Mouse (Mus musculus): Measurements from ENCODE around the gene Ddx18. TPM values are rescaled to one million over a fixed set of nuclear protein-coding genes. Genes with fewer than 3 reads are reported as not detected.

Gene Ddx18
- 77.9 and 81.4 TPM in 2 replicates for polyA plus RNA-seq (2016; fragmentation: Nextera tagmentation; extraction: Ambion mirVana)

GRCm38 (mm10) chr1:121567521-121568489 is at the start of gene Ddx18:
Gene Ddx18, minus strand, starts transcription at chr1:121567989.
- Histone ChIP-seq H3K36me3 (replicated peaks) (peaks cover 28% of the 10 kb centered on the region), H3K4me3 (peak within 1 kb of the TSS; percentile 82), H3K9me3 (no peaks in the 10 kb centered on the region), H3K27ac (replicated peaks) (peak within 1 kb of the TSS; percentile 86), H3K27me3 (replicated peaks; ENCODE audit: low read depth, poor library complexity, severe bottlenecking) (no peaks in the 10 kb centered on the region), H3K4me1 (peaks cover 7% of the 10 kb centered on the region; the same call in 1 of the 2 replicates)
- 6% methylated on average over 53 of the region's 53 CpGs for WGBS
- peak; percentile 96 for DNase-seq (ENCODE audit: low spot score)

GRCm38 (mm10) chr1:121608000-121608399 is 40.2 kb upstream of the Ddx18 start:
- 42% methylated on average over 7 of the region's 7 CpGs for WGBS
- Histone ChIP-seq H3K27ac (replicated peaks) (no peak overlapping the region), H3K4me1 (peaks cover 7% of the 10 kb centered on the region), H3K4me3 (no peak overlapping the region), H3K27me3 (replicated peaks; ENCODE audit: low read depth, poor library complexity, severe bottlenecking) (no peaks in the 10 kb centered on the region), H3K9me3 (no peaks in the 10 kb centered on the region), H3K36me3 (replicated peaks) (no peaks in the 10 kb centered on the region)
- peak; percentile 25 for DNase-seq (ENCODE audit: low spot score)

GRCm38 (mm10) chr1:121605118-121605517 is 37.3 kb upstream of the Ddx18 start:
- Histone ChIP-seq H3K27me3 (replicated peaks; ENCODE audit: low read depth, poor library complexity, severe bottlenecking) (no peaks in the 10 kb centered on the region), H3K9me3 (no peaks in the 10 kb centered on the region), H3K4me3 (no peak overlapping the region), H3K36me3 (replicated peaks) (no peaks in the 10 kb centered on the region), H3K27ac (replicated peaks) (no peak overlapping the region), H3K4me1 (peaks cover 7% of the 10 kb centered on the region)
- WGBS, result 42% methylated on average over 6 of the region's 6 CpGs
- DNase-seq (ENCODE audit: low spot score), result peak; percentile 36

- Histone ChIP-seq H3K9me3 (no peaks in the 10 kb centered on the region), H3K36me3 (replicated peaks) (no peaks in the 10 kb centered on the region), H3K27ac (replicated peaks) (no peak overlapping the region), H3K4me3 (no peak overlapping the region), H3K4me1 (no peaks in the 10 kb centered on the region), H3K27me3 (replicated peaks; ENCODE audit: low read depth, poor library complexity, severe bottlenecking) (no peaks in the 10 kb centered on the region)
- DNase-seq (ENCODE audit: low spot score), result no peak
- 82% methylated on average over 6 of the region's 6 CpGs for WGBS
Observed at GRCm38 (mm10) chr1:121601893-121602292, 34.1 kb upstream of the Ddx18 start.

GRCm38 (mm10) chr1:121601084-121601483 is 33.3 kb upstream of the Ddx18 start:
- no peaks in the 10 kb centered on the region for H3K36me3 ChIP-seq (replicated peaks)
- no peaks in the 10 kb centered on the region for H3K27me3 ChIP-seq (replicated peaks; ENCODE audit: low read depth, poor library complexity, severe bottlenecking)
- no peak overlapping the region for H3K27ac ChIP-seq (replicated peaks)
- H3K9me3 ChIP-seq, result no peaks in the 10 kb centered on the region
- H3K4me3 ChIP-seq, result no peak overlapping the region
- H3K4me1 ChIP-seq, result no peaks in the 10 kb centered on the region
- WGBS, result 33% methylated on average over 1 of the region's 1 CpGs
- peak; percentile 47 for DNase-seq (ENCODE audit: low spot score)

- Histone ChIP-seq H3K27ac (replicated peaks) (no peak overlapping the region), H3K27me3 (replicated peaks; ENCODE audit: low read depth, poor library complexity, severe bottlenecking) (no peaks in the 10 kb centered on the region), H3K4me1 (no peaks in the 10 kb centered on the region), H3K9me3 (no peaks in the 10 kb centered on the region), H3K36me3 (replicated peaks) (no peaks in the 10 kb centered on the region), H3K4me3 (no peak overlapping the region)
- WGBS, result 71% methylated on average over 3 of the region's 3 CpGs
- no peak for DNase-seq (ENCODE audit: low spot score)
Observed at GRCm38 (mm10) chr1:121598421-121598820, 30.6 kb upstream of the Ddx18 start.

GRCm38 (mm10) chr1:121596951-121597625 is 29.3 kb upstream of the Ddx18 start:
- Histone ChIP-seq H3K27ac (replicated peaks) (no peak overlapping the region), H3K36me3 (replicated peaks) (no peaks in the 10 kb centered on the region), H3K27me3 (replicated peaks; ENCODE audit: low read depth, poor library complexity, severe bottlenecking) (no peaks in the 10 kb centered on the region), H3K9me3 (no peaks in the 10 kb centered on the region), H3K4me1 (no peaks in the 10 kb centered on the region), H3K4me3 (no peak overlapping the region)
- 34% methylated on average over 4 of the region's 4 CpGs for WGBS
- no peak for DNase-seq (ENCODE audit: low spot score)

GRCm38 (mm10) chr1:121584838-121585237 is 17.0 kb upstream of the Ddx18 start:
- no peak for DNase-seq (ENCODE audit: low spot score)
- no peaks in the 10 kb centered on the region for H3K36me3 ChIP-seq (replicated peaks)
- no peak overlapping the region for H3K4me3 ChIP-seq
- H3K27ac ChIP-seq (replicated peaks), result no peak overlapping the region
- H3K4me1 ChIP-seq, result no peaks in the 10 kb centered on the region
- H3K27me3 ChIP-seq (replicated peaks; ENCODE audit: low read depth, poor library complexity, severe bottlenecking), result no peaks in the 10 kb centered on the region
- no peaks in the 10 kb centered on the region for H3K9me3 ChIP-seq
- WGBS, result 85% methylated on average over 6 of the region's 6 CpGs

- Histone ChIP-seq H3K9me3 (no peaks in the 10 kb centered on the region), H3K4me3 (no peak overlapping the region), H3K4me1 (no peaks in the 10 kb centered on the region), H3K27ac (replicated peaks) (no peak overlapping the region), H3K36me3 (replicated peaks) (no peaks in the 10 kb centered on the region), H3K27me3 (replicated peaks; ENCODE audit: low read depth, poor library complexity, severe bottlenecking) (no peaks in the 10 kb centered on the region)
- 85% methylated on average over 5 of the region's 5 CpGs for WGBS
- DNase-seq (ENCODE audit: low spot score), result no peak
Observed at GRCm38 (mm10) chr1:121581133-121581855, 13.5 kb upstream of the Ddx18 start.

- no peaks in the 10 kb centered on the region for H3K27me3 ChIP-seq (replicated peaks; ENCODE audit: low read depth, poor library complexity, severe bottlenecking)
- H3K27ac ChIP-seq (replicated peaks), result no peak overlapping the region
- H3K9me3 ChIP-seq, result no peaks in the 10 kb centered on the region
- no peak overlapping the region for H3K4me3 ChIP-seq
- WGBS, result 38% methylated on average over 1 of the region's 1 CpGs
- H3K4me1 ChIP-seq, result no peaks in the 10 kb centered on the region
- no peaks in the 10 kb centered on the region for H3K36me3 ChIP-seq (replicated peaks)
- DNase-seq (ENCODE audit: low spot score), result no peak
Observed at GRCm38 (mm10) chr1:121577491-121577890, 9.7 kb upstream of the Ddx18 start.

GRCm38 (mm10) chr1:121570522-121570921 is 2.7 kb upstream of the Ddx18 start:
- no peaks in the 10 kb centered on the region for H3K9me3 ChIP-seq
- no peak overlapping the region for H3K4me3 ChIP-seq
- H3K27me3 ChIP-seq (replicated peaks; ENCODE audit: low read depth, poor library complexity, severe bottlenecking), result no peaks in the 10 kb centered on the region
- H3K4me1 ChIP-seq, result peaks cover 7% of the 10 kb centered on the region; the same call in 1 of the 2 replicates
- DNase-seq (ENCODE audit: low spot score), result no peak
- WGBS, result 88% methylated on average over 7 of the region's 7 CpGs
- no peak overlapping the region for H3K27ac ChIP-seq (replicated peaks)
- peaks cover 1% of the 10 kb centered on the region for H3K36me3 ChIP-seq (replicated peaks)

GRCm38 (mm10) chr1:121557861-121558260 is 9.9 kb downstream of the Ddx18 start:
- Histone ChIP-seq H3K27me3 (replicated peaks; ENCODE audit: low read depth, poor library complexity, severe bottlenecking) (no peaks in the 10 kb centered on the region), H3K4me1 (no peaks in the 10 kb centered on the region), H3K9me3 (no peaks in the 10 kb centered on the region), H3K27ac (replicated peaks) (no peak overlapping the region), H3K36me3 (replicated peaks) (peaks cover 99% of the 10 kb centered on the region), H3K4me3 (no peak overlapping the region)
- no peak for DNase-seq (ENCODE audit: low spot score)
- WGBS, result 94% methylated on average over 5 of the region's 5 CpGs

Data from embryonic facial prominence, embryonic 10.5 days (tissue).